Mouse (Mus musculus) MEL (cell line): ENCODE measurements around the gene Cd151.

Experiments used
- CTCF ChIP-seq, 3 experiments: IDR thresholded peaks in 2 of 3; conservative IDR thresholded peaks in 1 of 3; 2 replicates each; pipeline ENCODE4 v1.5.1; 2011 to 2012; ENCODE audit warnings: low read length in 3 of 3, low read depth in 2 of 3, mild to moderate bottlenecking in 2 of 3, improper control_type of control experiment in 1 of 3, inconsistent platforms in 1 of 3, mixed read lengths in 1 of 3, moderate library complexity in 1 of 3; ENCODE audit not compliant: control insufficient read depth in 1 of 3, insufficient read depth in 1 of 3, poor library complexity in 1 of 3, severe bottlenecking in 1 of 3
- EP300 ChIP-seq, 2 experiments: IDR thresholded peaks; 2 replicates each; pipeline ENCODE4 v1.6.1; 2011; ENCODE audit warnings: improper control_type of control experiment in 2 of 2, low read length in 2 of 2, low read depth in 1 of 2, mild to moderate bottlenecking in 1 of 2
- GATA1 ChIP-seq: IDR thresholded peaks from 2 replicates; pipeline ENCODE4 v1.6.1; 2011; ENCODE audit warnings: low read depth, low read length, improper control_type of control experiment
- POLR2A ChIP-seq, 2 experiments: IDR thresholded peaks; 2 replicates each; pipeline ENCODE4 v1.6.1; 2011 to 2012; ENCODE audit warnings: low read length in 2 of 2, mild to moderate bottlenecking in 2 of 2, control low read depth in 1 of 2, improper control_type of control experiment in 1 of 2, low read depth in 1 of 2, moderate library complexity in 1 of 2; ENCODE audit not compliant: control insufficient read depth in 1 of 2, insufficient read depth in 1 of 2, poor library complexity in 1 of 2

- no peak for TF ChIP-seq POLR2A (IDR thresholded peaks at IDR 0.05; ENCODE audit: control insufficient read depth in 1 of 2, insufficient read depth in 1 of 2, low read depth in 1 of 2, low read length in 2 of 2, poor library complexity in 1 of 2)
- no peak for TF ChIP-seq CTCF (IDR thresholded peaks at IDR 0.05 in 2 of 3, conservative IDR thresholded peaks at IDR 0.05 in 1 of 3; ENCODE audit: control insufficient read depth in 1 of 3, insufficient read depth in 1 of 3, low read depth in 2 of 3, low read length in 3 of 3, poor library complexity in 1 of 3, severe bottlenecking in 1 of 3)
- no peak for TF ChIP-seq EP300 (IDR thresholded peaks at IDR 0.05; ENCODE audit: low read depth in 1 of 2, low read length in 2 of 2)
- TF ChIP-seq GATA1, result no peak
These were observed 8.5 kb upstream of the Cd151 start for GRCm38 (mm10) chr7:141458661-141459060.
